Mouse (Mus musculus): ENCODE data around the gene Inpp5a.

GRCm38 (mm10) chr7:139437926-139438600 lies 49.2 kb downstream of the Inpp5a start:
- TF ChIP-seq POLR2A (IDR thresholded peaks at IDR 0.05; ENCODE audit: low read depth, low read length) (no peak), CTCF (conservative IDR thresholded peaks at IDR 0.05; ENCODE audit: insufficient read depth, insufficient read length, low read depth, low read length) (no peak)
